Mouse (Mus musculus) midbrain, embryonic 11.5 days (tissue): ENCODE results near the gene Clstn2. TPM values are rescaled to one million over a fixed set of nuclear protein-coding genes. Genes with fewer than 3 reads are reported as not detected.

Source experiments
- ATAC-seq: fragments of 200-750 bp; cut with Nextera tagmentation; 2 replicates; pipeline ENCODE4 v1.8.0; 2017; ENCODE audit warnings: moderate TSS enrichment, moderate library complexity; ENCODE audit not compliant: low FRiP score
- DNase-seq: peaks from one replicate; pipeline ENCODE4 v3.0.0; 2015; ENCODE audit warnings: low spot score; ENCODE audit errors: missing footprints
- H3K27ac ChIP-seq: fragments of 300-500 bp; sonication (generic); 2 replicates; pipeline ENCODE4 v1.5.1; 2014; ENCODE audit warnings: low read depth, low read length
- H3K27me3 ChIP-seq: fragments of 300-500 bp; sonication (generic); 2 replicates; pipeline ENCODE4 v1.6.1; 2014; ENCODE audit warnings: mild to moderate bottlenecking, low read length, moderate library complexity, mixed read lengths; ENCODE audit not compliant: control insufficient read depth, insufficient read depth
- H3K36me3 ChIP-seq: fragments of 300-500 bp; sonication (generic); 2 replicates; pipeline ENCODE4 v1.6.1; 2014; ENCODE audit warnings: mild to moderate bottlenecking, low read length, moderate library complexity, mixed read lengths; ENCODE audit not compliant: control insufficient read depth, insufficient read depth
- H3K4me1 ChIP-seq: fragments of 300-500 bp; sonication (generic); 2 replicates; pipeline ENCODE4 v1.6.1; 2014; ENCODE audit warnings: low read length; ENCODE audit not compliant: control insufficient read depth, insufficient read depth
- H3K4me2 ChIP-seq: fragments of 300-500 bp; sonication (generic); 2 replicates; pipeline ENCODE4 v1.6.1; 2014; ENCODE audit warnings: mild to moderate bottlenecking, moderate library complexity
- H3K4me3 ChIP-seq: fragments of 300-500 bp; sonication (generic); 2 replicates; pipeline ENCODE4 v1.5.1; 2014; ENCODE audit warnings: low read depth, low read length
- H3K9ac ChIP-seq: fragments of 300-500 bp; sonication (generic); 2 replicates; pipeline ENCODE4 v1.6.1; 2014; ENCODE audit warnings: low read length
- H3K9me3 ChIP-seq: fragments of 300-500 bp; sonication (generic); 2 replicates; pipeline ENCODE4 v1.6.1; 2016; ENCODE audit warnings: low read length; ENCODE audit not compliant: control insufficient read depth
- WGBS: fragments of 180-500 bp; shearing (Covaris S2); extraction: QIAGEN DNeasy Blood & Tissue Kit; methylation state at CpG from one replicate; pipeline ENCODE4 v1.1.7; 2014; 5-methylcytosine and 5-hydroxymethylcytosine counted together
- polyA plus RNA-seq: library from polyadenylated mRNA; unstranded; fragments of >200 nt; fragmentation: Nextera tagmentation; extraction: Ambion mirVana; gene quantifications from 2 replicates; pipeline ENCODE4 v1.2.1, GENCODE M21; 2014

Gene Clstn2
- polyA plus RNA-seq, 1 experiment from 2014 or later = 1.6 TPM

DNA sequence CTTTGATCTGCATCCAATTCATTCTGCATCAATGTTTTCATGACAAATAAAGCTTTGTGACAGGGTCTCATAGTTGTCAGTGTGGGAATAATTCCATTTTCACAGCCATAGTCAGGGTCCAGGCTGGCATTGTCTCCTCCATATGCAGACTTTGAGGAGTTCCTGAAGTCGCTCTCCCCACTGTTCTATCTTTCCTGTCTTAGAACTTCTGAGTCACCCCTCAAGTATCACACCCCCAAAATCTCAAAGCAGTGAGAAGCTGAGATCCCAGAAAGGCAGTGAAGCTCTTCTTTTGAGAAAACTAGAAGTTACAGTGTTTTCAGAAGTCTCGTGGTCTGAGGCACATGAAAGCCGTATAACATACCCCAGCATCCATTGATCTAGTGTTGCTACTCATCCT, 320.1 kb downstream of the Clstn2 start:
- H3K4me3 ChIP-seq = no peak overlapping the region
- H3K36me3 ChIP-seq = no peaks in the 10 kb centered on the region
- no peak overlapping the region for H3K27ac ChIP-seq
- no peak overlapping the region for H3K9ac ChIP-seq
- no peaks in the 10 kb centered on the region for H3K4me1 ChIP-seq
- peaks cover 6% of the 10 kb centered on the region; the same call in 1 of the 2 replicates for H3K27me3 ChIP-seq
- no peak for ATAC-seq
- H3K4me2 ChIP-seq = no peak overlapping the region
- no peak for DNase-seq
- no peaks in the 10 kb centered on the region for H3K9me3 ChIP-seq
- WGBS = 95% methylated on average over 3 of the region's 3 CpGs

DNA sequence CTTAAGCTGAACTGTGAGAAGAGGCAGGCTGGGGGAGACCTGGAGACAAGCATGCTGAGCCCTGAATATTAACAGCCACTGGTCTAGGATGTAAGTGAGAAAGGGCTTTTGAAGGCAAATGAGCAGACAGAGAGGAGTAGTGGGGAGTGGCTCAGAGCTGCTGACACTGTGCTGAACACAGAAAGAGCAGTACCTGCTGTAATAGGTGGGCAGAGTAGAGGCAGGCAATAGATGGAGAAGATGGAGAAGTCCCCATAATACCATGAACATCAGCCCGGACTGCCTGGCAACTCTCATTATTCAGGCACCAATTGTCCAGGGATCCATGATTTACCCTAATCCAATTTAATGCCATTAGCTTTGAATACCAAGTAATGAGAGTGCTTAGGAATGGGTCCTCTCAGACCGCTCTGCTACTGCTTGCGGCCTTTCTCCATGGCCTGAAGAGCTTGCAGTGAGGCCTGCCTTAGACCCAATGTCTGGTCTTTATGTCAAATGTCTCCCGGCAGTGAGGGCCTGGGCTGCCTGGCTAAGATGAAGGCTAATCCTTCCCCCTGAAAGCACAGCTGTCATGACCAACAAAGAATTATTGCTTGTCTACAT, 329.0 kb downstream of the Clstn2 start:
- DNase-seq = no peak

GRCm38 (mm10) chr9:97702989-97703388, 330.0 kb downstream of the Clstn2 start:
- Histone ChIP-seq H3K27me3 (peaks cover 54% of the 10 kb centered on the region), H3K36me3 (no peaks in the 10 kb centered on the region)
- 85% methylated on average over 2 of the region's 2 CpGs for WGBS

More for the DNA sequence above, 329.0 kb downstream of the Clstn2 start:
- Histone ChIP-seq H3K27me3 (peaks cover 55% of the 10 kb centered on the region), H3K9ac (no peak overlapping the region), H3K27ac (no peak overlapping the region), H3K9me3 (no peaks in the 10 kb centered on the region), H3K4me1 (peaks cover 10% of the 10 kb centered on the region), H3K4me2 (no peak overlapping the region), H3K36me3 (no peaks in the 10 kb centered on the region), H3K4me3 (no peak overlapping the region)
- peak; percentile 85 for ATAC-seq
- 20% methylated on average over 4 of the region's 4 CpGs for WGBS

GRCm38 (mm10) chr9:97699983-97700382, 333.0 kb downstream of the Clstn2 start:
- ATAC-seq (no peak), DNase-seq (no peak)
- H3K36me3 ChIP-seq = no peaks in the 10 kb centered on the region
- no peak overlapping the region for H3K9ac ChIP-seq
- no peaks in the 10 kb centered on the region for H3K9me3 ChIP-seq
- peaks cover 40% of the 10 kb centered on the region for H3K27me3 ChIP-seq
- H3K4me1 ChIP-seq = peaks cover 10% of the 10 kb centered on the region
- H3K4me2 ChIP-seq = no peak overlapping the region
- no peak overlapping the region for H3K4me3 ChIP-seq
- no peak overlapping the region for H3K27ac ChIP-seq
- 87% methylated on average over 3 of the region's 3 CpGs for WGBS

More at GRCm38 (mm10) chr9:97702989-97703388, 330.0 kb downstream of the Clstn2 start:
- no peak overlapping the region for H3K4me3 ChIP-seq
- H3K4me1 ChIP-seq = peaks cover 10% of the 10 kb centered on the region
- H3K9ac ChIP-seq = no peak overlapping the region
- DNase-seq (no peak), ATAC-seq (no peak)
- H3K27ac ChIP-seq = no peak overlapping the region
- H3K9me3 ChIP-seq = no peaks in the 10 kb centered on the region
- H3K4me2 ChIP-seq = no peak overlapping the region

GRCm38 (mm10) chr9:97699020-97699419, 334.0 kb downstream of the Clstn2 start:
- ATAC-seq = no peak
- Histone ChIP-seq H3K9me3 (no peaks in the 10 kb centered on the region), H3K4me1 (peaks cover 6% of the 10 kb centered on the region), H3K4me3 (no peak overlapping the region), H3K4me2 (no peak overlapping the region), H3K36me3 (no peaks in the 10 kb centered on the region), H3K27me3 (peaks cover 40% of the 10 kb centered on the region), H3K27ac (no peak overlapping the region), H3K9ac (no peak overlapping the region)
- DNase-seq = no peak
- 79% methylated on average over 2 of the region's 2 CpGs for WGBS

DNA sequence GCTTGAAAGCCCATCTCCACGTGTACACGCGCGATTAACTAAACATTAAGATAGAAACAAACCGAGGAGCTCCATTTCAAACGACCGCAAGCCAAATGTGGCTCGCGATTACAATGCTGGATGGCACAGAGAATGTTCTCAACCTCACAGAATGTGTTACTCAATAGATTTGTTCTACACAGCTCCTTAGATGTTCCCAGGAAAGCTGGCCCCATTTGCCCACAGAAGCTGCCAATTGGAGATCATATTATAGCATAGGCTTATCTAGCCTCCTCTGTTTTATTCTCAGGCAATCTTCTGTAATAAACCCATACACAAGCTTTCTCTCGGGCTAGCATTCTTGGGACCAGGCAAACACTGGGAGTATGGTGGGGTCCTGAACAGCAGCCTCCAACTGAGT, 334.9 kb downstream of the Clstn2 start:
- H3K36me3 ChIP-seq = no peaks in the 10 kb centered on the region
- H3K4me3 ChIP-seq = no peak overlapping the region
- ATAC-seq (no peak), DNase-seq (no peak)
- 93% methylated on average over 10 of the region's 10 CpGs for WGBS
- peaks cover 2% of the 10 kb centered on the region; the same call in 1 of the 2 replicates for H3K4me1 ChIP-seq
- H3K9ac ChIP-seq = no peak overlapping the region
- no peak overlapping the region for H3K4me2 ChIP-seq
- no peak overlapping the region for H3K27ac ChIP-seq
- peaks cover 33% of the 10 kb centered on the region for H3K27me3 ChIP-seq
- H3K9me3 ChIP-seq = no peaks in the 10 kb centered on the region

GRCm38 (mm10) chr9:97696655-97697235, 336.2 kb downstream of the Clstn2 start:
- WGBS = 77% methylated on average over 5 of the region's 5 CpGs
- Histone ChIP-seq H3K9ac (no peak overlapping the region), H3K27ac (no peak overlapping the region), H3K36me3 (no peaks in the 10 kb centered on the region), H3K4me2 (no peak overlapping the region), H3K4me3 (no peak overlapping the region), H3K9me3 (no peaks in the 10 kb centered on the region), H3K4me1 (no peaks in the 10 kb centered on the region), H3K27me3 (peaks cover 22% of the 10 kb centered on the region)
- DNase-seq = no peak
- no peak for ATAC-seq

DNA sequence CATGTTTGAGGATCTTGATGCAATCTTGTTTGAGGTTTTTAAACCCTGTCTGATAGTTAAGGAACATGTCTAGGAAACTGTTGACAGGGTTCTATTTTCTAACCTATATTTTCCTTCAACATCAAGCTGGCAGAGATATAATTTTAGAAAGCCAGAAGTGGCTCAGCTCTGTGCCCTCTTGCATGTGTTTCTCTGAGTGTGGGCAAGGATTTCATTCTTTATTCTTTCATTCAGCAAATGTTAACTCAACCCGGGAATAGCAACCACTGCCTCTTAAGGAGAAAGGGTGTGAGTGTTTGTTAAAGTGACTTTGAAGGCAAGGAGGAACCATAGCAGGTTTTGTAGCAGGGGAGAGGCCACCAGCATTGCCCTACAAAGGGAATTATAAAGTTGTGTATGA, 337.7 kb downstream of the Clstn2 start:
- Histone ChIP-seq H3K4me3 (no peak overlapping the region), H3K27ac (no peak overlapping the region), H3K4me2 (no peak overlapping the region), H3K9me3 (no peaks in the 10 kb centered on the region), H3K36me3 (no peaks in the 10 kb centered on the region), H3K4me1 (no peaks in the 10 kb centered on the region), H3K9ac (no peak overlapping the region), H3K27me3 (peaks cover 10% of the 10 kb centered on the region; the same call in 1 of the 2 replicates)
- WGBS = 61% methylated on average over 1 of the region's 1 CpGs
- ATAC-seq = no peak
- no peak for DNase-seq

- WGBS = 91% methylated on average over 4 of the region's 4 CpGs
- Histone ChIP-seq H3K27me3 (no peaks in the 10 kb centered on the region), H3K9me3 (no peaks in the 10 kb centered on the region), H3K4me3 (no peak overlapping the region), H3K4me1 (no peaks in the 10 kb centered on the region), H3K36me3 (no peaks in the 10 kb centered on the region), H3K4me2 (no peak overlapping the region), H3K27ac (no peak overlapping the region), H3K9ac (no peak overlapping the region)
- ATAC-seq = no peak
- no peak for DNase-seq
Observed at GRCm38 (mm10) chr9:97686826-97687425, 346.1 kb downstream of the Clstn2 start.
